In the genomic region with DNA sequence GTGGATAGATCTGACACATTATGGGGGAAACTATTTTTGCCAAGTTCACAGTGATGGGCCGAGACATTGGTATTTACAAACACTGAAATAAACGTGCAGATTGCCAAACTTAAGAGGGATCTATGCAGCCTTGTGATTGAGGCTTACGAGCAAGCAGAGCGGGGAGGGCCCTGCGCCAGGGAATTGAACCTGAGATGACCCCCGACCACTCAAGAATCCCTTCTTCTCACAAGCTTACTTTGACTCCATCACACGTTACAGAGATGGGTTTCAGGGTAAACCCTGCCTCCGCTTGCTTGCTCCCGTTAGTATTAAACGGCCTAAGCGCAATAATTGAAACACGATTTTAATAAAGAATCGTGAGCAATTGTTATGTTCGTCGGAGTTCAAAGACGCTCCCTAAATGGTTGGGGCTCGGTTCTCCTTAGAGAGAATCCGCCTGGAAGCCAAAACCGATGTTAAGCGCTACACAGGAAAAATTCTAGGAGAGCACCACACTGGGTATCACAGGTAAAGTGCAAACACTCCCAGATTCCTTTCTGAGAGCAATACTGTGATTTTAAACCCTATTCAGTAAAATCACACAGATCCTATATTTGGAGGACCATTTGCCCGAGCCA, we compare ENCODE assay signal across 10 mouse cellular contexts. TPM values are rescaled to one million over a fixed set of nuclear protein-coding genes. Genes with fewer than 3 reads are reported as not detected.
DNase-seq lines count a peak whose midpoint lies in the region; ATAC-seq and TF ChIP-seq lines count a peak whose summit lies in the region.
"Had no signal": no experiment of that assay in that cellular context is flagged by ENCODE, and none has a peak within 500 bp of the region (broad histone marks: within the 10 kb centered on the region; RNA-seq: fewer than 3 reads in every experiment).

No protein-coding gene starts in this region.

- H3K9me3 ChIP-seq in heart, embryonic 13.5 days = no peaks in the 10 kb centered on the region
- H3K9me3 ChIP-seq in ES-Bruce4 (replicated peaks; ENCODE audit: control insufficient read depth, insufficient read depth, low read length, poor library complexity, severe bottlenecking) = no peaks in the 10 kb centered on the region
- H3K9me3 ChIP-seq in forebrain, embryonic 14.5 days (replicated peaks; ENCODE audit: control insufficient read depth, low read length) = no peaks in the 10 kb centered on the region; the same call in 1 of the 2 replicates
- H3K9me3 ChIP-seq in liver, embryonic 13.5 days (replicated peaks) = no peaks in the 10 kb centered on the region

- H3K4me3 ChIP-seq in heart, embryonic 13.5 days = peak overlapping the region; percentile 58
- peak overlapping the region; percentile 75 for H3K4me3 ChIP-seq in ES-Bruce4 (ENCODE audit: low read depth, low read length)
- H3K4me3 ChIP-seq in forebrain, embryonic 14.5 days (ENCODE audit: low read depth, low read length) = peak overlapping the region; percentile 15; the same call in 1 of the 2 replicates
- H3K4me3 ChIP-seq in liver, embryonic 13.5 days (replicated peaks) = peak overlapping the region; percentile 58

- intact Hi-C loops in heart, postnatal 14 days (cut with DNase I) = loop anchor here (2.0 kb wide), 1 partner anchor 23 kb away; no protein-coding TSS in a partner anchor

- no peak for TF ChIP-seq POLR2A in ES-Bruce4 (IDR thresholded peaks at IDR 0.05; ENCODE audit: insufficient read depth, low read length)

- peaks cover 16% of the 10 kb centered on the region for H3K4me1 ChIP-seq in heart, embryonic 13.5 days
- H3K4me1 ChIP-seq in ES-Bruce4 (ENCODE audit: control insufficient read depth, insufficient read depth, low read length) = peaks cover 2% of the 10 kb centered on the region
- H3K4me1 ChIP-seq in forebrain, embryonic 14.5 days (ENCODE audit: control insufficient read depth, insufficient read depth, low read length) = peaks cover 11% of the 10 kb centered on the region; the same call in 1 of the 2 replicates
- peaks cover 38% of the 10 kb centered on the region for H3K4me1 ChIP-seq in liver, embryonic 13.5 days (replicated peaks)

- H3K4me2 ChIP-seq in heart, embryonic 13.5 days = peak overlapping the region; percentile 78
- peak overlapping the region; percentile 37 for H3K4me2 ChIP-seq in forebrain, embryonic 14.5 days (ENCODE audit: low read length)
- H3K4me2 ChIP-seq in liver, embryonic 13.5 days = peak overlapping the region; percentile 76

- no peak overlapping the region for H3K27ac ChIP-seq in heart, embryonic 13.5 days (replicated peaks)
- no peak overlapping the region for H3K27ac ChIP-seq in ES-Bruce4 (ENCODE audit: insufficient read depth, low read length)
- H3K27ac ChIP-seq in forebrain, embryonic 14.5 days (ENCODE audit: low read depth, low read length) = no peak overlapping the region
- no peak overlapping the region for H3K27ac ChIP-seq in liver, embryonic 13.5 days

- H3K27me3 ChIP-seq in heart, embryonic 13.5 days (replicated peaks) = peaks cover 78% of the 10 kb centered on the region
- peaks cover 9% of the 10 kb centered on the region for H3K27me3 ChIP-seq in ES-Bruce4 (ENCODE audit: control insufficient read depth, insufficient read depth, low read length, poor library complexity, severe bottlenecking)
- peaks cover 65% of the 10 kb centered on the region for H3K27me3 ChIP-seq in forebrain, embryonic 14.5 days (replicated peaks; ENCODE audit: control insufficient read depth, insufficient read depth, low read length)
- peaks cover 86% of the 10 kb centered on the region for H3K27me3 ChIP-seq in liver, embryonic 13.5 days

- no peak for DNase-seq in heart, postnatal 14 days
- DNase-seq in forebrain, embryonic 14.5 days (ENCODE audit: low spot score) = peak; percentile 8
- DNase-seq in liver, embryonic 13.5 days = no peak
- no peak for DNase-seq in frontal cortex, adult 2 months (ENCODE audit: extremely low spot score in 1 of 2, low spot score in 1 of 2)
- no peak for DNase-seq in c-Kit-positive CD71-positive TER-119-positive erythroid progenitor cells, embryonic 14.5 days (ENCODE audit: low spot score)
- DNase-seq: cerebellum, adult 11 months had no signal

- no peak for TF ChIP-seq EP300 in ES-Bruce4 (IDR thresholded peaks at IDR 0.05; ENCODE audit: insufficient read depth, low read depth, low read length)

- no peak overlapping the region; the same call in 1 of the 2 replicates for H3K9ac ChIP-seq in heart, embryonic 13.5 days
- H3K9ac ChIP-seq in ES-Bruce4 (ENCODE audit: low read depth, poor library complexity, severe bottlenecking) = peak overlapping the region; percentile 46; the same call in 1 of the 2 replicates
- H3K9ac ChIP-seq in forebrain, embryonic 14.5 days (ENCODE audit: low read length) = no peak overlapping the region
- peak overlapping the region; percentile 44; the same call in 1 of the 2 replicates for H3K9ac ChIP-seq in liver, embryonic 13.5 days

- no peaks in the 10 kb centered on the region for H3K36me3 ChIP-seq in heart, embryonic 13.5 days
- no peaks in the 10 kb centered on the region for H3K36me3 ChIP-seq in ES-Bruce4 (ENCODE audit: control insufficient read depth, insufficient read depth, low read length, poor library complexity, severe bottlenecking)
- no peaks in the 10 kb centered on the region for H3K36me3 ChIP-seq in forebrain, embryonic 14.5 days (ENCODE audit: control insufficient read depth, insufficient read depth, low read length)
- no peaks in the 10 kb centered on the region for H3K36me3 ChIP-seq in liver, embryonic 13.5 days

- 2% methylated on average over 21 of the region's 21 CpGs for WGBS in heart, embryonic 13.5 days
- WGBS in forebrain, embryonic 14.5 days = 1% methylated on average over 21 of the region's 21 CpGs
- 3% methylated on average over 21 of the region's 21 CpGs for WGBS in liver, embryonic 13.5 days (ENCODE audit: insufficient replicate concordance)

- ATAC-seq in heart, embryonic 13.5 days (ENCODE audit: extremely low read depth, insufficient number of reproducible peaks, low FRiP score, low TSS enrichment) = no peak
- ATAC-seq in forebrain, embryonic 14.5 days = no peak
- no peak for ATAC-seq in liver, embryonic 13.5 days (ENCODE audit: low read depth)
- ATAC-seq in monocyte, adult 5-6 weeks (replicated peaks; ENCODE audit: insufficient number of reproducible peaks, low FRiP score, low TSS enrichment, poor library complexity, severe bottlenecking) = no peak

- no peak for TF ChIP-seq CTCF in ES-Bruce4 (IDR thresholded peaks at IDR 0.05; ENCODE audit: low read depth, low read length)

RNA-seq across cellular contexts. Expression of a gene that starts 12.2 kb away (rescaled TPM):
- polyA plus RNA-seq in heart, embryonic 13.5 days (2015; fragmentation: Nextera tagmentation; extraction: Ambion mirVana) = 0.59 and 3.3 TPM in 2 replicates
- total RNA-seq in heart, postnatal 14 days (2021) = 10 to 100 TPM in 1 of 2 experiments, not detected in 1; 11.6 TPM
- 4.1 and 6.9 TPM in 2 replicates for polyA plus RNA-seq in ES-Bruce4 (2011; ENCODE audit: insufficient read depth, insufficient read length, low read depth, missing spikeins)
- polyA plus RNA-seq in forebrain, embryonic 14.5 days (2014; fragmentation: Nextera tagmentation; extraction: Ambion mirVana) = 0.10 TPM in 1 of 2 replicates, not detected in the other
- 0.25 and 0.39 TPM in 2 replicates for polyA plus RNA-seq in liver, embryonic 13.5 days (2015; fragmentation: Nextera tagmentation; extraction: Ambion mirVana)
- polyA plus RNA-seq in frontal cortex, adult 2 months (2012; rRNA removed) = 0.56 and 1.4 TPM in 2 replicates
- total RNA-seq in monocyte, adult 5-6 weeks (2017) = 0.10 to 0.64 TPM in 2 of 3 replicates, not detected in the other

RNA-seq across cellular contexts. Expression of a gene that starts 16.3 kb away (rescaled TPM):
- polyA plus RNA-seq in heart, embryonic 13.5 days (2015; fragmentation: Nextera tagmentation; extraction: Ambion mirVana) = 0.05 and 0.07 TPM in 2 replicates
- not detected for total RNA-seq in heart, postnatal 14 days (2021)
- not detected in 2 replicates for polyA plus RNA-seq in ES-Bruce4 (2011; ENCODE audit: insufficient read depth, insufficient read length, low read depth, missing spikeins)
- polyA plus RNA-seq in forebrain, embryonic 14.5 days (2014; fragmentation: Nextera tagmentation; extraction: Ambion mirVana) = 0.14 TPM in 1 of 2 replicates, not detected in the other
- not detected in 2 replicates for polyA plus RNA-seq in liver, embryonic 13.5 days (2015; fragmentation: Nextera tagmentation; extraction: Ambion mirVana)
- polyA plus RNA-seq in frontal cortex, adult 2 months (2012; rRNA removed) = not detected in 2 replicates
- total RNA-seq in monocyte, adult 5-6 weeks (2017) = 0.32 to 0.78 TPM in 2 of 3 replicates, not detected in the other
- total RNA-seq: hematopoietic stem cell, adult 5-6 weeks had no signal

RNA-seq across cellular contexts. Expression of a gene that starts 38.1 kb away (rescaled TPM):
- 4.1 and 11.0 TPM in 2 replicates for polyA plus RNA-seq in heart, embryonic 13.5 days (2015; fragmentation: Nextera tagmentation; extraction: Ambion mirVana)
- 100 to 1,000 TPM in 1 of 2 experiments, 10 to 100 TPM in 1; 69.3 to 132 TPM for total RNA-seq in heart, postnatal 14 days (2021)
- polyA plus RNA-seq in ES-Bruce4 (2011; ENCODE audit: insufficient read depth, insufficient read length, low read depth, missing spikeins) = 13.0 and 17.2 TPM in 2 replicates
- polyA plus RNA-seq in forebrain, embryonic 14.5 days (2014; fragmentation: Nextera tagmentation; extraction: Ambion mirVana) = 4.8 and 8.3 TPM in 2 replicates
- 3.6 and 18.3 TPM in 2 replicates for polyA plus RNA-seq in liver, embryonic 13.5 days (2015; fragmentation: Nextera tagmentation; extraction: Ambion mirVana)
- polyA plus RNA-seq in frontal cortex, adult 2 months (2012; rRNA removed) = 0.80 TPM in 1 of 2 replicates, not detected in the other
- total RNA-seq in monocyte, adult 5-6 weeks (2017) = 11.3 to 37.5 TPM in 2 of 3 replicates, not detected in the other

RNA-seq across cellular contexts. Expression of a gene that starts 38.4 kb away (rescaled TPM):
- 3.1 and 3.4 TPM in 2 replicates for polyA plus RNA-seq in heart, embryonic 13.5 days (2015; fragmentation: Nextera tagmentation; extraction: Ambion mirVana)
- total RNA-seq in heart, postnatal 14 days (2021) = 100 to 1,000 TPM in 1 of 2 experiments, 10 to 100 TPM in 1; 67.9 to 160 TPM
- 54.4 and 58.6 TPM in 2 replicates for polyA plus RNA-seq in ES-Bruce4 (2011; ENCODE audit: insufficient read depth, insufficient read length, low read depth, missing spikeins)
- polyA plus RNA-seq in forebrain, embryonic 14.5 days (2014; fragmentation: Nextera tagmentation; extraction: Ambion mirVana) = 2.5 and 3.5 TPM in 2 replicates
- polyA plus RNA-seq in liver, embryonic 13.5 days (2015; fragmentation: Nextera tagmentation; extraction: Ambion mirVana) = 3.5 and 3.7 TPM in 2 replicates
- polyA plus RNA-seq in frontal cortex, adult 2 months (2012; rRNA removed) = 0.36 and 0.65 TPM in 2 replicates
- 6.8 to 12.3 TPM (median 11.3 TPM) in 3 replicates for total RNA-seq in monocyte, adult 5-6 weeks (2017)

RNA-seq across cellular contexts. Expression of a gene that starts 43.9 kb away (rescaled TPM):
- polyA plus RNA-seq in heart, embryonic 13.5 days (2015; fragmentation: Nextera tagmentation; extraction: Ambion mirVana) = 10.8 and 11.3 TPM in 2 replicates
- total RNA-seq in heart, postnatal 14 days (2021) = 10 to 100 TPM; 29.6 to 55.4 TPM
- 5.6 and 6.5 TPM in 2 replicates for polyA plus RNA-seq in ES-Bruce4 (2011; ENCODE audit: insufficient read depth, insufficient read length, low read depth, missing spikeins)
- polyA plus RNA-seq in forebrain, embryonic 14.5 days (2014; fragmentation: Nextera tagmentation; extraction: Ambion mirVana) = 14.0 and 18.0 TPM in 2 replicates
- 38.8 and 52.6 TPM in 2 replicates for polyA plus RNA-seq in liver, embryonic 13.5 days (2015; fragmentation: Nextera tagmentation; extraction: Ambion mirVana)
- 12.2 and 13.3 TPM in 2 replicates for polyA plus RNA-seq in frontal cortex, adult 2 months (2012; rRNA removed)
- total RNA-seq in monocyte, adult 5-6 weeks (2017) = 13.3 to 29.5 TPM (median 23.6 TPM) in 3 replicates

Comparison
In these comparisons a context has a peak if more than half of its experiments do, and no peak if none do; other contexts are left out.
1. H3K4me3 ChIP-seq: peak in every context shown above with its lines; median percentile 75 in ES-Bruce4; 58 in heart, embryonic 13.5 days; 58 in liver, embryonic 13.5 days; 15 in forebrain, embryonic 14.5 days.
2. H3K9ac ChIP-seq: peak in ES-Bruce4 (single experiment) and liver, embryonic 13.5 days (single experiment); none in heart, embryonic 13.5 days (single experiment) and forebrain, embryonic 14.5 days (single experiment).
3. Peak in every context shown above with its lines, with median percentiles within 50 percentile points of each other: H3K4me2 ChIP-seq.